Mouse (Mus musculus) intestine, embryonic 14.5 days (tissue): Measurements from ENCODE around the gene Gm42791. TPM values are rescaled to one million over a fixed set of nuclear protein-coding genes. Genes with fewer than 3 reads are reported as not detected.

Source experiments
- ATAC-seq: fragments of 200-750 bp; cut with Nextera tagmentation; replicated peaks from 2 replicates; pipeline ENCODE4 v1.8.0; 2017; ENCODE audit warnings: low read depth, moderate number of reproducible peaks, moderate TSS enrichment, moderate library complexity; ENCODE audit not compliant: low FRiP score, low TSS enrichment
- DNase-seq: peaks from one replicate; pipeline ENCODE4 v3.0.0-alpha.2; 2018; ENCODE audit warnings: low spot score
- H3K27ac ChIP-seq: fragments of 300-500 bp; sonication (generic); 2 replicates; pipeline ENCODE4 v1.5.1; 2014; ENCODE audit warnings: low read depth, mild to moderate bottlenecking, control low read depth
- H3K27me3 ChIP-seq: fragments of 300-500 bp; sonication (generic); replicated peaks from 2 replicates; pipeline ENCODE4 v1.6.1; 2014; ENCODE audit warnings: low read length, control low read depth; ENCODE audit not compliant: control insufficient read depth, insufficient read depth
- H3K36me3 ChIP-seq: fragments of 300-500 bp; sonication (generic); 2 replicates; pipeline ENCODE4 v1.6.1; 2014; ENCODE audit warnings: low read length, control low read depth; ENCODE audit not compliant: control insufficient read depth, insufficient read depth
- H3K4me1 ChIP-seq: fragments of 300-500 bp; sonication (generic); replicated peaks from 2 replicates; pipeline ENCODE4 v1.6.1; 2014; ENCODE audit warnings: low read length, control low read depth, mixed read lengths; ENCODE audit not compliant: control insufficient read depth, insufficient read depth
- H3K4me2 ChIP-seq: fragments of 300-500 bp; sonication (generic); 2 replicates; pipeline ENCODE4 v1.6.1; 2014; ENCODE audit warnings: low read length
- H3K4me3 ChIP-seq: fragments of 300-500 bp; sonication (generic); 2 replicates; pipeline ENCODE4 v1.5.1; 2014; ENCODE audit warnings: low read depth, low read length, control low read depth, mixed read lengths
- H3K9ac ChIP-seq: fragments of 300-500 bp; sonication (generic); 2 replicates; pipeline ENCODE4 v1.6.1; 2014; ENCODE audit warnings: mild to moderate bottlenecking, low read length
- H3K9me3 ChIP-seq: fragments of 300-500 bp; sonication (generic); 2 replicates; pipeline ENCODE4 v1.6.1; 2016; ENCODE audit warnings: low read length, control low read depth; ENCODE audit not compliant: control insufficient read depth
- WGBS: fragments of 180-500 bp; shearing (Covaris S2); extraction: QIAGEN DNeasy Blood & Tissue Kit; methylation state at CpG from one replicate; pipeline ENCODE4 v1.1.7; 2014; 5-methylcytosine and 5-hydroxymethylcytosine counted together
- polyA plus RNA-seq: library from polyadenylated mRNA; unstranded; fragments of >200 nt; fragmentation: Nextera tagmentation; extraction: Ambion mirVana; gene quantifications from 2 replicates; pipeline ENCODE4 v1.2.1, GENCODE M21; 2014

Gene Gm42791
- polyA plus RNA-seq, 1 experiment from 2014 or later = 2.2 TPM

DNA sequence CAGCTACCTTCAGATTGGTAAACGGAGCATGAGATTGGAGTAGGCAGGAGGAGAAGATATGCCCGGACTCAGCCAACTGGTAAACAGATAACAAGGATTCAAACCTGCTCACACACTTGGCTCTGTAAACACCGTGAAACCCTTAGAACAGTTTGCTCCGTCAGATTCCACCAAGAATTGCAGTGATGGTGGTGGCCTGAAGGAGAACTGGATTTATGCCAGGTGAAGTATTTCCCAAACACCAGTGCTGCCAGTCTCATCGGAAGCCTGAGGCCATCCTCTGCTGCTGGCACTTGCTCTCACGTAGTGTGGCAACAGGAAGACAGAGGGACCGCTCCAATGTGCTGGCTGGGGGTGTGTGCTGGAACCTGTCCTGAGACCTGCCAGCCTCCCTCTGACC, 12.6 kb downstream of the Gm42791 start:
- Histone ChIP-seq H3K4me2 (no peak overlapping the region), H3K9me3 (peaks cover 12% of the 10 kb centered on the region; the same call in 1 of the 2 replicates), H3K36me3 (no peaks in the 10 kb centered on the region), H3K9ac (no peak overlapping the region), H3K27me3 (no peaks in the 10 kb centered on the region), H3K4me1 (peaks cover 8% of the 10 kb centered on the region; the same call in 1 of the 2 replicates), H3K27ac (no peak overlapping the region), H3K4me3 (no peak overlapping the region)
- 86% methylated on average over 7 of the region's 7 CpGs for WGBS
- no peak for DNase-seq
- no peak for ATAC-seq

DNA sequence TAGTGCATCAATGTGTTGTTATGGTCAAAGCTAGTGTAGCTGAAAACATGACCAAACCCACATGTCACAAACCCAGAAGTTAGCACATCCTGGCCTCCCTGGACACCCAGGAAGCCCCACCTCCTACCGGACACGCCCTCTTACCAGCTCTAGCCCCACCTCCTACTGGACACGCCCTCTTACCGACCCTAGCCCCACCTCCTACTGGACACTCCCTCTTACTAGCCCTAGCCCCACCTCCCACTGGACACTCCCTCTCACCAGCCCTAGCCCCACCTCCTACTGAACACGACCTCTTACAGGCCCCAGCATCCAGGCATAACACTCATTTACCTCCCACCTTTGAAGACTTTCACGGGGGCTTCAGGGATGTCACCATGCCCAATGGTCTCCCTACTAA, 14.3 kb downstream of the Gm42791 start:
- Histone ChIP-seq H3K27ac (no peak overlapping the region), H3K4me2 (no peak overlapping the region), H3K36me3 (no peaks in the 10 kb centered on the region), H3K4me3 (no peak overlapping the region), H3K27me3 (no peaks in the 10 kb centered on the region), H3K9ac (no peak overlapping the region), H3K4me1 (peaks cover 8% of the 10 kb centered on the region; the same call in 1 of the 2 replicates), H3K9me3 (peaks cover 12% of the 10 kb centered on the region; the same call in 1 of the 2 replicates)
- ATAC-seq (no peak; the same call in 1 of the 2 replicates), DNase-seq (no peak)
- 46% methylated on average over 6 of the region's 6 CpGs for WGBS

DNA sequence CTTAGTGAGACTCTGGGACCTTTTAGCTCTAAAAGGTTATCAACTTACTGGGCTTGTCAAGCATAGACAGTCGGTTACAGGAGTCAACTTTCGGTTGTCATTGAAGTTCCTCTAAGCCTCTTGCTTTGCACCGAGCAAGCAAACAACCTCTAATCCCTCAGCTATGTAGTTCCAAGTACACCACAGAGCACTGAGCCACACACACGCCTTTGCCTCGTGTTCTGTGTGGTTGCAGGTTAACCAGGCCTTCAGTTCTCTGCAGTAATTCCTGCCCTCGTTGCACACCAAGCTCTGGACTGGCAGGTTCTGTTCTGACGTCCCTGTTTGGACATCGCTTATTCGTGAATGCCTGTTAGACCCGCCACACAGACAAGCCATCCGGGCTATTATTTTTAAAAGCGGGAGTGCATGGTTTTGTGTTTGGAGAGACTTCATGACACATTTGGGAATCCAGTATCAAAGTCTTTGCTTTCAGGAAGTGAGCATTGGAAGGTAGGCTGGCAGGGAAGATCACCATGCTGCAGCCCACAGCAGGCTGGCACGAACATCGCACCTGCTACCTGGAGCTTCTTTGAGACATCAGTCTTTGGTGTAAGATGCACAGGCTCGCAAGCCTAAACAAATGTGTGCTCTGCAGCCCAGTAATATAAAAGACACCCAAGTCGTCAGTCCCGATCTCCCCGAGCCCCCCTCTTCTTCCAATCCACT, 16.3 kb downstream of the Gm42791 start:
- Histone ChIP-seq H3K27me3 (no peaks in the 10 kb centered on the region), H3K36me3 (no peaks in the 10 kb centered on the region), H3K9me3 (peaks cover 3% of the 10 kb centered on the region; the same call in 1 of the 2 replicates), H3K4me2 (no peak overlapping the region), H3K9ac (0 out of 2 replicates have a peak overlapping the region, but pooled peaks have one; percentile 8), H3K4me1 (peaks cover 8% of the 10 kb centered on the region; the same call in 1 of the 2 replicates), H3K27ac (peak overlapping the region; percentile 79), H3K4me3 (no peak overlapping the region)
- ATAC-seq (0 out of 2 replicates have a peak, but pooled peaks have one; percentile 26), DNase-seq (no peak)
- 50% methylated on average over 18 of the region's 18 CpGs for WGBS

DNA sequence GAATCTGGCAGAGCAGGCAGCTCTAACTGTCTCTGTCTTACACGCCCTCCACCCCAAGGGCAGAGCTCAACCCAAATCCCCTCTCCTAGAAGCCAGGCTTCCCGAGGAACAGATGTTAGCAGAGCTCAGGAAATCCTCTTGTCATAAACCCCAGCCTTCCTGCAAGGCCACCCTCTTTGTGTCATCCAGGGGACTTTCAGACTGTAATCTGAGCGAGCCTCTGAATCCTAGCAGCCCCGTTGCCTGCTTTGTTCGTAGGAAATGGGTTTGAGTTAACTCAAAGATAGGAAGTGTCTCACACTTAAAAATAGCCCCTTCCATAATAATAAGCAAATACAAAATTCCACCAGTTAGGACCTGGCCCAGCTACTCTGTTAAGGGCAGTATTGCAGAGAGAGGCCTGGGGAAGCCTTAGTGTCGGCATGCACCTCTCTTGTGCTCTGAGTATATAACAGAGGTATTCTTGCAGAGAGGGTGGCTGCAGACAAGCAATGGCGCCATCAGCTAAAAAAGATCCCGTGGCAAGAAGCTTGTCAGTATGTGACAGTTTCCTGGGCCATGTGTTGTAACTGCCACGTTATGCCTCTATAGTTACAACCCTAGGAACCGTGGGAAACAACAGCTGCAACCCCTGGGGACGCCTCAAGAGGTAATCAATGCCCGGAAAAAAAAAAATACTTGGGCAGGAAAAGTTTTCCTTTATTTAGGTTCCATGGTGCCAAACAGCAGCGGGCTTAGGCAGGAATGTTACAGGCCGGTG, 17.1 kb downstream of the Gm42791 start:
- Histone ChIP-seq H3K27ac (peak overlapping the region; percentile 79), H3K36me3 (no peaks in the 10 kb centered on the region), H3K27me3 (no peaks in the 10 kb centered on the region), H3K9me3 (no peaks in the 10 kb centered on the region), H3K9ac (0 out of 2 replicates have a peak overlapping the region, but pooled peaks have one; percentile 8), H3K4me3 (no peak overlapping the region), H3K4me1 (peaks cover 8% of the 10 kb centered on the region; the same call in 1 of the 2 replicates), H3K4me2 (no peak overlapping the region)
- WGBS = 20% methylated on average over 14 of the region's 14 CpGs
- ATAC-seq (no peak), DNase-seq (no peak)

DNA sequence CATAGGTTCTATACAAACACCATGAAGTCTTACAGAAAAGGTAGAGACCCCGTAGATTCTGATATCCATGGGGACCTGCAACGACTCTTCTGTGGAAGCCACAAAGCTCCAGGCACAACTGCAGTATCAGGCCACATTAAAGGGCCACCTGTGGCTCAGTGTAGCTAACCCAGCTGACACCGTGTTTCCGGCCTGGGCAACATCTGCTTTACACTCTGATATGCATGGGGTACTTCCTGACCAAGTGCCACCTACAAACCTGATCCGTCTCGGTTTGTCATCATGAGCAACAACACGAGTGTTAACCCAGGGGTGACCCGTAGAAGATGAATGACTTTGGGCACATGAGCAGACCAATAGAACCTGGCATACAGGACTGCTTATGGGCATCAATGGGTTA, 18.1 kb downstream of the Gm42791 start:
- no peak for ATAC-seq
- peaks cover 8% of the 10 kb centered on the region; the same call in 1 of the 2 replicates for H3K4me1 ChIP-seq
- no peak overlapping the region for H3K4me2 ChIP-seq
- no peak for DNase-seq
- H3K9ac ChIP-seq = no peak overlapping the region
- H3K9me3 ChIP-seq = no peaks in the 10 kb centered on the region
- no peak overlapping the region for H3K27ac ChIP-seq
- H3K4me3 ChIP-seq = no peak overlapping the region
- no peaks in the 10 kb centered on the region for H3K27me3 ChIP-seq
- H3K36me3 ChIP-seq = no peaks in the 10 kb centered on the region
- 88% methylated on average over 8 of the region's 8 CpGs for WGBS

DNA sequence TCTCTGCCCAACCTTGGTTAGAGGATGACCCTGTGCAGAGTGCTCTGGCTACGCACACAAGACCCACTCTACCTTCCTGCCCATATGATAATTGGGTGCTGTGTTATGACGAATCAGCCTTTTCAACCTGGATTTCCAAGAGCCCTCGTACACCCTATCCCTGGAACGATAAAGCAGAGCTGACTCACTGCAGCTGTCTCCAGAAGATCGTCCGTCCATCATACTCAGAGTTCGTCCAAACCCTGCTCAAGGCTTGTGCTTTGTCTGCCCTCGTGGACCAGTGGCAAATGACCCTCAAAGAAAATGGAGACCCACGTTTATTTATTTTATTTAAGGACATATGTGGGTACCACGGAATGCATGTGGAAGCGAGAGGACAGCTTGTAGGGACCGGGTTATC, 19.9 kb downstream of the Gm42791 start:
- WGBS = 88% methylated on average over 12 of the region's 12 CpGs
- H3K36me3 ChIP-seq = no peaks in the 10 kb centered on the region
- H3K27me3 ChIP-seq = no peaks in the 10 kb centered on the region
- H3K27ac ChIP-seq = no peak overlapping the region
- ATAC-seq (no peak), DNase-seq (no peak)
- no peak overlapping the region for H3K4me2 ChIP-seq
- peaks cover 8% of the 10 kb centered on the region; the same call in 1 of the 2 replicates for H3K4me1 ChIP-seq
- no peak overlapping the region for H3K4me3 ChIP-seq
- no peak overlapping the region for H3K9ac ChIP-seq
- H3K9me3 ChIP-seq = no peaks in the 10 kb centered on the region

DNA sequence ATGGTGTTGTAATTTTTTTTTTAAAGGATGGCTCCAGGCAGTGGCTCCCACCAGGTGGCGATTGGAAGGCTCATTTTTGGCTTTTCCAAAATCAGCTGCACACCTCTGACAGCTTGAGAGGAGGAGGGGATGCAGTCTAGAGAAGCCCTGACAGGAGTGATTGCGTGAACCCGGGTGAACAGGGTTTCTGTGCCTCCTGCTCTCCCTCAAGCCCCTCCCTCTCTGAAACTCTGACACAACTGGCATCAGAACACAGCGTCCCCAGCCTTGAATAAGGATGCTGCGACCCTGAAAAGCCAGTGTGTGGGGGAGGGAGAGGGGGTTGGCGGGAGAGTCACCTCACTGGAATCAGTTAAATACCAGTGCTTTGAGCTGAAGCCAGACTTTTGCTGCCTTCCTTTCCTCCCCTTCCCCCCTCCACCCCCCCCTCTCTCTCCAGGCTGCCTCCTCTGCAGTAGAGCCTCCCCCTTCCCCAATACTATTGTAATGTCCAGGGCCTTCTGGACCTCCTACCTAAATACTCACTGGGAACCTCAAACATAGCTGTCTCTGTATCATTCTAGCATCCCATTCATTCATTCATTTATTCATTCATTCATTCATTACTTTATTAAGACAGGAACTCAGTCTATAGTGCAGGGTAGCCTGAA, 21.8 kb downstream of the Gm42791 start:
- DNase-seq = no peak
- 19% methylated on average over 6 of the region's 6 CpGs for WGBS
- Histone ChIP-seq H3K4me3 (no peak overlapping the region), H3K4me2 (no peak overlapping the region), H3K4me1 (peaks cover 16% of the 10 kb centered on the region), H3K27ac (no peak overlapping the region), H3K27me3 (no peaks in the 10 kb centered on the region), H3K9ac (no peak overlapping the region), H3K9me3 (no peaks in the 10 kb centered on the region), H3K36me3 (no peaks in the 10 kb centered on the region)
- ATAC-seq = no peak

DNA sequence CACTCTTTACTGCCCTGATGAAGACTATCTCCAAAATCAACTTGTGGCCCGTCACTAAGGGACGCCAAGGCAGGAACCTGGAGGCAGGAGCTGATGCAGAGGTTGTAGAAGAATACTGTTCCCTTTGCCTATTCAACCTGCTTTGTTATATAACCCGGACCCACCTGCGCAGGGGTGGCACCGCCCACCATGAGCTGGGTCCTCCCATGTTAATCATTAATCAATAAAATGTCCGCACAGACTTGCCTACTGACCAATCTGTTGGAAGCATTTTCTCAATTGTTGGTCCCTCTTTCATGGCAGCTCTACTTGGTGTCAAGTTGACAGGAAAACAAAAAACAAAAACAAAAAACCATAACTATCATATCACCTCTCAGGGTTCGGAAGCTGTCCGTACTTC, 22.8 kb downstream of the Gm42791 start:
- H3K9ac ChIP-seq = no peak overlapping the region
- no peaks in the 10 kb centered on the region for H3K36me3 ChIP-seq
- H3K27ac ChIP-seq = no peak overlapping the region
- no peaks in the 10 kb centered on the region for H3K9me3 ChIP-seq
- WGBS = 81% methylated on average over 8 of the region's 8 CpGs
- H3K4me1 ChIP-seq = peaks cover 15% of the 10 kb centered on the region; the same call in 1 of the 2 replicates
- ATAC-seq = no peak
- H3K27me3 ChIP-seq = no peaks in the 10 kb centered on the region
- no peak overlapping the region for H3K4me2 ChIP-seq
- H3K4me3 ChIP-seq = no peak overlapping the region
- no peak for DNase-seq
